Mouse (Mus musculus) forebrain, postnatal 0 days (tissue): ENCODE results near the gene Psmc3. TPM values are rescaled to one million over a fixed set of nuclear protein-coding genes. Genes with fewer than 3 reads are reported as not detected.

ENCODE experiments used
- ATAC-seq: fragments of 200-750 bp; cut with Nextera tagmentation; 2 replicates; pipeline ENCODE4 v1.8.0; 2017; ENCODE audit warnings: mild to moderate bottlenecking, moderate library complexity
- DNase-seq: peaks from one replicate; pipeline ENCODE4 v3.0.0-alpha.2; 2015
- H3K27ac ChIP-seq: fragments of 300-500 bp; sonication (generic); 2 replicates; pipeline ENCODE4 v1.5.1; 2014; ENCODE audit warnings: low read depth, mild to moderate bottlenecking, antibody characterized with exemption, low read length, moderate library complexity, mixed read lengths
- H3K27me3 ChIP-seq: fragments of 300-500 bp; sonication (generic); 2 replicates; pipeline ENCODE4 v1.6.1; 2014; ENCODE audit warnings: mild to moderate bottlenecking, low read length, mixed read lengths; ENCODE audit not compliant: insufficient read depth
- H3K36me3 ChIP-seq: fragments of 300-500 bp; sonication (generic); 2 replicates; pipeline ENCODE4 v1.6.1; 2014; ENCODE audit warnings: mild to moderate bottlenecking, moderate library complexity; ENCODE audit not compliant: insufficient read depth
- H3K4me1 ChIP-seq: fragments of 300-500 bp; sonication (generic); 2 replicates; pipeline ENCODE4 v1.6.1; 2014; ENCODE audit warnings: antibody characterized with exemption; ENCODE audit not compliant: insufficient read depth
- H3K4me2 ChIP-seq: fragments of 300-500 bp; sonication (generic); 2 replicates; pipeline ENCODE4 v1.6.1; 2014; ENCODE audit warnings: low read depth, mild to moderate bottlenecking, moderate library complexity
- H3K4me3 ChIP-seq: fragments of 300-500 bp; sonication (generic); 2 replicates; pipeline ENCODE4 v1.5.1; 2014; ENCODE audit warnings: low read depth, low read length, mixed read lengths
- H3K9ac ChIP-seq: fragments of 300-500 bp; sonication (generic); 2 replicates; pipeline ENCODE4 v1.6.1; 2014; ENCODE audit warnings: mild to moderate bottlenecking
- H3K9me3 ChIP-seq: fragments of 300-500 bp; sonication (generic); 2 replicates; pipeline ENCODE4 v1.6.1; 2016; ENCODE audit warnings: low read length
- CTCF ChIP-seq: sonication (generic); IDR thresholded peaks from 2 replicates; pipeline ENCODE4 v1.5.1; 2016; ENCODE audit warnings: antibody characterized with exemption, control low read depth, low read depth
- WGBS: fragments of 180-500 bp; shearing (Covaris S2); extraction: QIAGEN DNeasy Blood & Tissue Kit; methylation state at CpG from one replicate; pipeline ENCODE4 v1.1.7; 2014; 5-methylcytosine and 5-hydroxymethylcytosine counted together
- polyA plus RNA-seq: library from polyadenylated mRNA; unstranded; fragments of >200 nt; fragmentation: Nextera tagmentation; extraction: Ambion mirVana; gene quantifications from 2 replicates; pipeline ENCODE4 v1.2.1, GENCODE M21; 2015
- total RNA-seq: library from RNA; depleted of rRNA; stranded (reverse); fragments of >200 nt; gene quantifications from 2 replicates; pipeline ENCODE4 v1.2.3, GENCODE M21; 2014

Psmc3 gene
- total and polyA plus RNA-seq, 2 experiments from 2014 or later: 184 to 242 TPM

- Histone ChIP-seq H3K4me1 (peaks cover 11% of the 10 kb centered on the region), H3K4me2 (no peak overlapping the region), H3K27me3 (no peaks in the 10 kb centered on the region), H3K9me3 (no peaks in the 10 kb centered on the region), H3K27ac (no peak overlapping the region), H3K9ac (0 out of 2 replicates have a peak overlapping the region, but pooled peaks have one; percentile 25), H3K4me3 (no peak overlapping the region), H3K36me3 (peaks cover 26% of the 10 kb centered on the region)
- DNase-seq (no peak), ATAC-seq (no peak)
- WGBS: 59% methylated on average over 2 of the region's 2 CpGs
- no peak for TF ChIP-seq CTCF
Observed at GRCm38 (mm10) chr2:91052752-91053151, 1.1 kb upstream of the Psmc3 start.

GRCm38 (mm10) chr2:91053181-91053933, 452 bp upstream of the Psmc3 start:
- WGBS: 0% methylated on average over 6 of the region's 6 CpGs
- ATAC-seq: peak; percentile 47
- H3K27ac ChIP-seq: no peak overlapping the region; the same call in 1 of the 2 replicates
- peak overlapping the region; percentile 80 for H3K9ac ChIP-seq
- H3K27me3 ChIP-seq: no peaks in the 10 kb centered on the region
- H3K36me3 ChIP-seq: peaks cover 32% of the 10 kb centered on the region
- H3K4me2 ChIP-seq: peak overlapping the region; percentile 82
- no peaks in the 10 kb centered on the region for H3K9me3 ChIP-seq
- H3K4me3 ChIP-seq: peak overlapping the region; percentile 88
- H3K4me1 ChIP-seq: peaks cover 11% of the 10 kb centered on the region
- no peak for TF ChIP-seq CTCF
- DNase-seq: no peak

- Histone ChIP-seq H3K4me2 (no peak overlapping the region), H3K36me3 (peaks cover 69% of the 10 kb centered on the region), H3K4me3 (no peak overlapping the region), H3K9ac (no peak overlapping the region), H3K9me3 (no peaks in the 10 kb centered on the region), H3K4me1 (peaks cover 8% of the 10 kb centered on the region), H3K27me3 (no peaks in the 10 kb centered on the region), H3K27ac (no peak overlapping the region)
- ATAC-seq (no peak), DNase-seq (no peak)
- 91% methylated on average over 5 of the region's 5 CpGs for WGBS
- TF ChIP-seq CTCF: no peak
Observed at GRCm38 (mm10) chr2:91058435-91058834, 4.6 kb downstream of the Psmc3 start.

GRCm38 (mm10) chr2:91059376-91059775, 5.6 kb downstream of the Psmc3 start:
- no peaks in the 10 kb centered on the region for H3K9me3 ChIP-seq
- no peaks in the 10 kb centered on the region for H3K27me3 ChIP-seq
- no peak overlapping the region for H3K4me2 ChIP-seq
- 92% methylated on average over 2 of the region's 2 CpGs for WGBS
- DNase-seq (no peak), ATAC-seq (no peak)
- TF ChIP-seq CTCF: no peak
- H3K9ac ChIP-seq: no peak overlapping the region
- no peak overlapping the region for H3K27ac ChIP-seq
- H3K4me3 ChIP-seq: no peak overlapping the region
- peaks cover 8% of the 10 kb centered on the region for H3K4me1 ChIP-seq
- peaks cover 78% of the 10 kb centered on the region for H3K36me3 ChIP-seq

- ATAC-seq: peak; percentile 77
Observed at GRCm38 (mm10) chr2:91060544-91061355, 6.9 kb downstream of the Psmc3 start.

GRCm38 (mm10) chr2:91061849-91062481, 8.2 kb downstream of the Psmc3 start:
- ATAC-seq: no peak

More at GRCm38 (mm10) chr2:91060544-91061355, 6.9 kb downstream of the Psmc3 start:
- no peaks in the 10 kb centered on the region for H3K9me3 ChIP-seq
- H3K36me3 ChIP-seq: peaks cover 78% of the 10 kb centered on the region
- 79% methylated on average over 10 of the region's 10 CpGs for WGBS
- H3K9ac ChIP-seq: no peak overlapping the region
- no peaks in the 10 kb centered on the region for H3K27me3 ChIP-seq
- H3K27ac ChIP-seq: no peak overlapping the region
- peak; percentile 88 for TF ChIP-seq CTCF
- no peak overlapping the region for H3K4me2 ChIP-seq
- no peak overlapping the region for H3K4me3 ChIP-seq
- no peaks in the 10 kb centered on the region for H3K4me1 ChIP-seq
- peak; percentile 74 for DNase-seq

More at GRCm38 (mm10) chr2:91061849-91062481, 8.2 kb downstream of the Psmc3 start:
- Histone ChIP-seq H3K27me3 (no peaks in the 10 kb centered on the region), H3K4me1 (no peaks in the 10 kb centered on the region), H3K9me3 (no peaks in the 10 kb centered on the region), H3K27ac (no peak overlapping the region), H3K9ac (no peak overlapping the region), H3K4me3 (no peak overlapping the region), H3K4me2 (no peak overlapping the region), H3K36me3 (peaks cover 68% of the 10 kb centered on the region)
- WGBS: 84% methylated on average over 6 of the region's 6 CpGs
- DNase-seq: no peak
- TF ChIP-seq CTCF: no peak
